Mouse (Mus musculus) neutrophil, adult 5-6 weeks (primary cell): ENCODE measurements around the gene Ccdc74a. TPM values are rescaled to one million over a fixed set of nuclear protein-coding genes. Genes with fewer than 3 reads are reported as not detected.

ENCODE experiments used
- total RNA-seq: library from RNA; stranded (forward); fragments of 200-1000 nt; gene quantifications from 2 replicates; pipeline ENCODE4 v1.2.3, GENCODE M21; 2017

Gene Ccdc74a
- total RNA-seq, 1 experiment from 2014 or later, result not detected

Other genes starting within 250 kb of the Ccdc74a start
- 67.6 and 74.8 TPM in 2 replicates for gene Snap29, start 240.5 kb upstream of the Ccdc74a start, total RNA-seq
- 68.1 and 93.9 TPM in 2 replicates for gene Pi4ka, start 240.2 kb upstream of the Ccdc74a start, total RNA-seq
- gene Crkl, start 194.5 kb upstream of the Ccdc74a start, total RNA-seq, result 36.1 and 39.7 TPM in 2 replicates
- 0.37 TPM in 1 of 2 replicates, not detected in the other for gene Aifm3, start 156.9 kb upstream of the Ccdc74a start, total RNA-seq
- gene Lztr1, start 137.8 kb upstream of the Ccdc74a start, total RNA-seq, result 33.9 and 42.1 TPM in 2 replicates
- 32.9 and 34.0 TPM in 2 replicates for gene Thap7, start 115.3 kb upstream of the Ccdc74a start, total RNA-seq
- not detected in 2 replicates for gene Lrrc74b, start 85.2 kb upstream of the Ccdc74a start, total RNA-seq
- not detected in 2 replicates for gene P2rx6, start 84.6 kb upstream of the Ccdc74a start, total RNA-seq
- 0.35 TPM in 1 of 2 replicates, not detected in the other for gene Slc7a4, start 63.3 kb upstream of the Ccdc74a start, total RNA-seq
- 11.6 and 12.8 TPM in 2 replicates for gene Smpd4, start 27.1 kb upstream of the Ccdc74a start, total RNA-seq
- gene Med15, start 86.4 kb downstream of the Ccdc74a start, total RNA-seq, result 55.6 and 63.1 TPM in 2 replicates
- 8.6 and 10.5 TPM in 2 replicates for gene Klhl22, start 113.1 kb downstream of the Ccdc74a start, total RNA-seq
- gene Scarf2, start 150.8 kb downstream of the Ccdc74a start, total RNA-seq, result not detected in 2 replicates
- not detected in 2 replicates for gene B830017H08Rik, start 186.7 kb downstream of the Ccdc74a start, total RNA-seq
- 8.8 and 12.9 TPM in 2 replicates for gene Car15, start 191.9 kb downstream of the Ccdc74a start, total RNA-seq
- gene Gm20518, start 245.2 kb downstream of the Ccdc74a start, total RNA-seq, result 2.8 and 3.9 TPM in 2 replicates
- not detected in 2 replicates for gene Tssk1, start 247.8 kb downstream of the Ccdc74a start, total RNA-seq